Mouse (Mus musculus): ENCODE data around the gene Pde3b. TPM values are rescaled to one million over a fixed set of nuclear protein-coding genes. Genes with fewer than 3 reads are reported as not detected.

Gene Pde3b
- polyA plus RNA-seq, 1 experiment: 31.1 TPM

- no peak overlapping the region for H3K27ac ChIP-seq (ENCODE audit: control insufficient read depth, insufficient read depth, low read depth, low read length)
- TF ChIP-seq POLR2A (IDR thresholded peaks at IDR 0.05; ENCODE audit: control insufficient read depth, low read depth, low read length) (no peak), CTCF (IDR thresholded peaks at IDR 0.05; ENCODE audit: control insufficient read depth, insufficient read depth, insufficient replicate concordance, low read depth, low read length) (no peak)
- no peak overlapping the region for H3K4me3 ChIP-seq (ENCODE audit: control insufficient read depth, low read depth, low read length)
Measured at GRCm38 (mm10) chr7:114580426-114580825, 165.3 kb downstream of the Pde3b start.

GRCm38 (mm10) chr7:114581200-114581599 lies 166.1 kb downstream of the Pde3b start:
- no peak overlapping the region for H3K4me3 ChIP-seq (ENCODE audit: control insufficient read depth, low read depth, low read length)
- no peaks in the 10 kb centered on the region for H3K4me1 ChIP-seq (ENCODE audit: control insufficient read depth, insufficient read depth, low read length)
- no peaks in the 10 kb centered on the region for H3K36me3 ChIP-seq (ENCODE audit: control insufficient read depth, insufficient read depth, low read length)
- H3K27me3 ChIP-seq (ENCODE audit: control insufficient read depth, insufficient read depth, low read length): no peaks in the 10 kb centered on the region
- no peak for TF ChIP-seq POLR2A (IDR thresholded peaks at IDR 0.05; ENCODE audit: control insufficient read depth, low read depth, low read length)
- no peak for TF ChIP-seq CTCF (IDR thresholded peaks at IDR 0.05; ENCODE audit: control insufficient read depth, insufficient read depth, insufficient replicate concordance, low read depth, low read length)
- no peak overlapping the region for H3K27ac ChIP-seq (ENCODE audit: control insufficient read depth, insufficient read depth, low read depth, low read length)

More at GRCm38 (mm10) chr7:114580426-114580825, 165.3 kb downstream of the Pde3b start:
- Histone ChIP-seq H3K36me3 (ENCODE audit: control insufficient read depth, insufficient read depth, low read length) (no peaks in the 10 kb centered on the region), H3K4me1 (ENCODE audit: control insufficient read depth, insufficient read depth, low read length) (no peaks in the 10 kb centered on the region), H3K27me3 (ENCODE audit: control insufficient read depth, insufficient read depth, low read length) (no peaks in the 10 kb centered on the region)

GRCm38 (mm10) chr7:114582441-114582840 lies 167.4 kb downstream of the Pde3b start:
- TF ChIP-seq POLR2A (IDR thresholded peaks at IDR 0.05; ENCODE audit: control insufficient read depth, low read depth, low read length): no peak
- TF ChIP-seq CTCF (IDR thresholded peaks at IDR 0.05; ENCODE audit: control insufficient read depth, insufficient read depth, insufficient replicate concordance, low read depth, low read length): no peak
- H3K27ac ChIP-seq (ENCODE audit: control insufficient read depth, insufficient read depth, low read depth, low read length): no peak overlapping the region
- no peaks in the 10 kb centered on the region for H3K4me1 ChIP-seq (ENCODE audit: control insufficient read depth, insufficient read depth, low read length)
- H3K36me3 ChIP-seq (ENCODE audit: control insufficient read depth, insufficient read depth, low read length): no peaks in the 10 kb centered on the region
- no peak overlapping the region for H3K4me3 ChIP-seq (ENCODE audit: control insufficient read depth, low read depth, low read length)
- no peaks in the 10 kb centered on the region for H3K27me3 ChIP-seq (ENCODE audit: control insufficient read depth, insufficient read depth, low read length)

Other genes starting within 250 kb of the Pde3b start
- gene Copb1, start 160.6 kb upstream of the Pde3b start, polyA plus RNA-seq (2012; rRNA removed): 22.9 and 26.6 TPM in 2 replicates
- 36.4 and 45.2 TPM in 2 replicates for gene Psma1, start 139.2 kb upstream of the Pde3b start, polyA plus RNA-seq (2012; rRNA removed)
- 1.4 and 1.5 TPM in 2 replicates for gene Cyp2r1, start 147.7 kb downstream of the Pde3b start, polyA plus RNA-seq (2012; rRNA removed)
- 2.9 and 3.6 TPM in 2 replicates for gene Calca, start 221.1 kb downstream of the Pde3b start, polyA plus RNA-seq (2012; rRNA removed)